Mouse (Mus musculus) megakaryocyte, embryonic 14.5 days (primary cell): Measurements from ENCODE around the gene Tldc2. TPM values are rescaled to one million over a fixed set of nuclear protein-coding genes. Genes with fewer than 3 reads are reported as not detected.

Source experiments
- H3K27me3 ChIP-seq: replicated peaks from 2 replicates; pipeline ENCODE3; 2012; ENCODE audit warnings: inconsistent platforms
- H3K36me3 ChIP-seq: replicated peaks from 2 replicates; pipeline ENCODE3; 2012; ENCODE audit warnings: low read length, inconsistent platforms, mixed read lengths
- H3K4me1 ChIP-seq: 2 replicates; pipeline ENCODE4 v1.6.1; 2012; ENCODE audit warnings: inconsistent platforms
- H3K4me3 ChIP-seq: replicated peaks from 2 replicates; pipeline ENCODE3; 2012; ENCODE audit warnings: moderate library complexity, mild to moderate bottlenecking, inconsistent platforms
- H3K9me3 ChIP-seq: 2 replicates; pipeline ENCODE4 v1.6.1; 2012; ENCODE audit warnings: inconsistent platforms
- FLI1 ChIP-seq: IDR thresholded peaks from 2 replicates; pipeline ENCODE4 v1.6.1; 2012; ENCODE audit warnings: low read length, inconsistent platforms, mixed read lengths
- GATA1 ChIP-seq: IDR thresholded peaks from 3 replicates; pipeline ENCODE4 v1.6.1; 2012; ENCODE audit warnings: mixed read lengths, low read length, inconsistent platforms, borderline replicate concordance
- polyA plus RNA-seq: library from polyadenylated mRNA; stranded (reverse); fragments of >175 nt; gene quantifications from 2 replicates; pipeline ENCODE4 v1.2.3, GENCODE M21; 2012; ENCODE audit warnings: low replicate concordance; ENCODE audit not compliant: insufficient read depth

The Tldc2 gene
- polyA plus RNA-seq, 1 experiment = not detected

DNA sequence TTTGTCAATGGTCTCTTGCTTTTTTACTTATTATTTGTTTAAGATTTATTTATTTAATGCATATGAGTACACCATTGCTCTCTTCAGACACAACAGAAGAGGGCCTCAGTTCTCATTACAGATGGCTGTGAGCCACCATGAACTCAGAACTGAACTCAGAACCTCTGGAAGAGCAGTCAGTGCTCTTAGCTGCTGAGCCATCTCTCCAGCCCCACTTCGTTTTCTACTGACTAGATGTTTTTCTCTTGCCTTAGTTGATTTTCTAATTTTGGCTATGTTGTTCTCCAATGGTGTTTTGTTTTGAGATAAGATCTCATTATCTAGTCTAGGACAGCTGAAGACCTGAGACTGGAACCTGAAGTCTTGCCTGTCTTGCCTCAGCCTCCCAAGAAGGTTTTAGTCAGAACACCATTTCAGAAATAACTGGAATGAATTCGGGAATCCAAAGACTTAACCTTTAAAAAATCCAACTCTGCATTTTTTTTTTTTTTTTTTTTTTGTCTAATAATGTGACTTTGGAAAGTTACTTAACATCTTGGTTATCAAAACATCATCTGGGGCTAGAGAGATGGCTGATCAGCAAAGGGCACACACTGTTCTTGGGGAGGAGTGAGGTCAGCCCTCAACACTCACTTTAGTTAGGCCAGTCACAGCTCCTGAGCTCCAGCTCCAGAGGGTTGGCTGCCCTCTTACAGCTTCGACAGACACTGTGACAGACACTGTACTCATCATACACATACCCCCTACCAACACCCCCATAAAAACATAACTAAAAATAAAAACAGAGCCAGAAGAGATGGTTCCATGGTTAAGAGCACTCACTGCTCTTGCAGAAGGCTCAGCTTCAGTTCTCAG lies 46.1 kb downstream of the Tldc2 start:
- H3K27me3 ChIP-seq = no peaks in the 10 kb centered on the region
- peaks cover 69% of the 10 kb centered on the region for H3K4me1 ChIP-seq
- H3K9me3 ChIP-seq = no peaks in the 10 kb centered on the region
- TF ChIP-seq FLI1 (no peak), GATA1 (no peak)
- peaks cover 6% of the 10 kb centered on the region for H3K36me3 ChIP-seq
- H3K4me3 ChIP-seq = peak overlapping the region; percentile 86

DNA sequence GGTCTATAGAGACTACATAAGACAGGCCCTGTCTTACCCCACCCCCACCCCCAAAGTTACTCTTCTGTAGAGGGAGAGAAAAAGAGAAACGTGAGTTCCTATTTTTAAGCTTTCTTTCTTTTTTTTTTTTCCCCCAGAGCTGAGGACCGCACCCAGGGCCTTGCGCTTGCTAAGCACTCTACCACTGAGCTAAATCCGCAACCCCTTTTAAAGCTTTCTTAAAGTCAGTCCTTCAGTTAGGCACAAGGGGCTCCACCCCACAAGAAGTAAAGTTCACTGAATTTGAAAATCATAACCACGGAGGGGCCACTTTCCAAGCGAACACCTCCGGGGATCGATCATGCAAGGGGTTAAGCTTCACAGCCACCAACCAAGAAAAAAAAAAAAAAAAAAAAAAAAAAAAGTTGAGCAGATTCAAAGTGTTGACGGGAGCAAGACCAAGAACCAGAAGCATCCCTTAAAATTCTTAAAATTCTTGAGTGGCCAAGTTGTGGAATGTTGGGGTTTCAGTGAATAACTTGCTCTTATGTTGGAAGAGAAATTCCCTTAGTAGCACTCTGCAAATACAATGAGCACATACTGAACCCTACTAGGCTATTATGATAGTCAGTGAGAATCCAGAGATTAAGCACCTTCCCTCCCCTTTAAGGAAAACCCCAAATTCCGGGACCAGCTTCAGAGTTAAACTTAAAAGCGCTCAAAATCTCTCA lies 47.1 kb downstream of the Tldc2 start:
- no peaks in the 10 kb centered on the region for H3K27me3 ChIP-seq
- H3K4me3 ChIP-seq = peak overlapping the region; percentile 98
- no peak for TF ChIP-seq GATA1
- no peak for TF ChIP-seq FLI1
- peaks cover 72% of the 10 kb centered on the region for H3K4me1 ChIP-seq
- H3K36me3 ChIP-seq = no peaks in the 10 kb centered on the region
- H3K9me3 ChIP-seq = no peaks in the 10 kb centered on the region

GRCm38 (mm10) chr2:157134479-157134931 lies 47.6 kb downstream of the Tldc2 start:
- H3K4me1 ChIP-seq = peaks cover 73% of the 10 kb centered on the region
- H3K9me3 ChIP-seq = no peaks in the 10 kb centered on the region
- no peaks in the 10 kb centered on the region for H3K27me3 ChIP-seq
- TF ChIP-seq FLI1 (no peak), GATA1 (no peak)
- H3K4me3 ChIP-seq = peak overlapping the region; percentile 98
- H3K36me3 ChIP-seq = peaks cover 3% of the 10 kb centered on the region

- H3K4me3 ChIP-seq = peak within 1 kb of the TSS; percentile 98
- H3K4me1 ChIP-seq = peaks cover 70% of the 10 kb centered on the region
- no peaks in the 10 kb centered on the region; the same call in 1 of the 2 replicates for H3K9me3 ChIP-seq
- no peak for TF ChIP-seq FLI1
- TF ChIP-seq GATA1 = no peak
- peaks cover 3% of the 10 kb centered on the region for H3K36me3 ChIP-seq
- no peaks in the 10 kb centered on the region for H3K27me3 ChIP-seq
Observed at GRCm38 (mm10) chr2:157135014-157135413, 48.2 kb downstream of the Tldc2 start, which contains the start of gene Samhd1. Gene Samhd1, minus strand, starts transcription at chr2:157135265.

DNA sequence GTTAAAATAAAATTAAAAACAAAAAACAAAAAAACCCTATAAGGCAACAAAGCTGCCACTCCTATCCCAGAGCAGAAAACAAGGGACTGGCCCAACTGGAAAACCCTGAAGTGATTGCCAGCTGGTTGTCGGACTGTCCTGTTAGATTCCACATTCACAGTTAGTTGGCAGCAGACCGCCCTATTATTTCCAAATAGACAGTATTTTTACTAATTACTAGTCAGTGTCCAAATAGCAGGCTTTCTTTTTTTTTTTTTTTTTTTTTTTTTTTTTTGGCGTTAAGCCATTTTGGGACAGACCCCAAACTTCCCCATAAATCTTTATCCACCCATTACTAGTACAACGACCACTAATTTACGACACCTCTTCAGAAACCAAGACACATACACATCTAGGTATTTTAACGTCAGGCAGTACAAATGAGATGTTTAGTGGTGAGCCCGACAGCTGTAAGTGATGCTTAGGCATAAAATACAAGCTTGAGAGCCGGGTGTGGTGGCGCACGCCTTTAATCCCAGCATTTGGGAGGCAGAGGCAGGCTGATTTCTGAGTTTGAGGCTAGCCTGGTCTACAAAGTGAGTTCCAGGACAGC lies 48.8 kb downstream of the Tldc2 start:
- Histone ChIP-seq H3K27me3 (no peaks in the 10 kb centered on the region), H3K36me3 (peaks cover 3% of the 10 kb centered on the region), H3K4me3 (peak overlapping the region; percentile 98), H3K9me3 (no peaks in the 10 kb centered on the region; the same call in 1 of the 2 replicates), H3K4me1 (peaks cover 64% of the 10 kb centered on the region)
- TF ChIP-seq GATA1 = no peak

DNA sequence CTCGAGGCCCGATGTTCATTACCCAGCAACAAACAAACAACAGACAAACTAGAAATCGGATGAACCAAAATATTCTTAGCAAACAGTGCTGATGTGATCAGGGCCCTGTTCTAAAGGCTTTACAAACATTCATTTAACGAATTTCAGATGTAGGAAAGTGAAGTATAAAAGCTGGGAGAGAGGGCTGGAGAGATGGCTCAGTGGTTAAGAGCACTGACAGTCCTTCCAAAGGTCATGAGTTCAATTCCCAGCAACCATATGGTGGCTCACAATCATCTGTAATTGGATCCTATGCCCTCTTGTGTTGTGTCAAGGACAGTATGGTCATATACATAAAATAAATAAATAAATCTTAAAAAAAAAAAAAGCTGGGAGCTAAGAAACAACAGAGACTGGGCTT lies 49.3 kb downstream of the Tldc2 start:
- Histone ChIP-seq H3K4me3 (no peak overlapping the region), H3K4me1 (peaks cover 61% of the 10 kb centered on the region), H3K36me3 (peaks cover 3% of the 10 kb centered on the region), H3K9me3 (no peaks in the 10 kb centered on the region; the same call in 1 of the 2 replicates), H3K27me3 (no peaks in the 10 kb centered on the region)
- TF ChIP-seq GATA1 (no peak), FLI1 (no peak)

GRCm38 (mm10) chr2:157136646-157137045 lies 49.8 kb downstream of the Tldc2 start:
- H3K9me3 ChIP-seq = no peaks in the 10 kb centered on the region; the same call in 1 of the 2 replicates
- no peaks in the 10 kb centered on the region for H3K27me3 ChIP-seq
- peaks cover 3% of the 10 kb centered on the region for H3K36me3 ChIP-seq
- H3K4me3 ChIP-seq = no peak overlapping the region
- peaks cover 60% of the 10 kb centered on the region for H3K4me1 ChIP-seq
- TF ChIP-seq FLI1 (no peak), GATA1 (no peak)

- Histone ChIP-seq H3K4me3 (no peak overlapping the region), H3K27me3 (no peaks in the 10 kb centered on the region), H3K9me3 (no peaks in the 10 kb centered on the region; the same call in 1 of the 2 replicates), H3K4me1 (peaks cover 49% of the 10 kb centered on the region), H3K36me3 (peaks cover 3% of the 10 kb centered on the region)
- TF ChIP-seq GATA1 = no peak
- TF ChIP-seq FLI1 = no peak
Observed at GRCm38 (mm10) chr2:157137959-157138731, 51.3 kb downstream of the Tldc2 start.

GRCm38 (mm10) chr2:157138808-157139207 lies 52.0 kb downstream of the Tldc2 start:
- no peaks in the 10 kb centered on the region for H3K27me3 ChIP-seq
- no peak overlapping the region for H3K4me3 ChIP-seq
- H3K9me3 ChIP-seq = no peaks in the 10 kb centered on the region; the same call in 1 of the 2 replicates
- TF ChIP-seq FLI1 (no peak), GATA1 (no peak)
- peaks cover 3% of the 10 kb centered on the region for H3K36me3 ChIP-seq
- H3K4me1 ChIP-seq = peaks cover 42% of the 10 kb centered on the region
